Mouse (Mus musculus) ovary, adult 18-20 months (tissue): ENCODE measurements around the gene Cib4.

ENCODE experiments used
- DNase-seq: peaks from one replicate; pipeline ENCODE4 v3.0.0; 2022; ENCODE audit warnings: low spot score, mixed read lengths

The Cib4 gene

GRCm38 (mm10) chr5:30440308-30440906 lies 105.2 kb downstream of the Cib4 start:
- no peak for DNase-seq

GRCm38 (mm10) chr5:30438931-30439330 lies 106.7 kb downstream of the Cib4 start:
- DNase-seq = no peak
